Mouse (Mus musculus) hindbrain, embryonic 13.5 days (tissue): Measurements from ENCODE around the gene Sh3pxd2a. TPM values are rescaled to one million over a fixed set of nuclear protein-coding genes. Genes with fewer than 3 reads are reported as not detected.

ENCODE experiments used
- ATAC-seq: fragments of 200-750 bp; cut with Nextera tagmentation; 2 replicates; pipeline ENCODE4 v1.8.0; 2017; ENCODE audit warnings: moderate TSS enrichment; ENCODE audit not compliant: low FRiP score
- H3K27ac ChIP-seq: fragments of 300-500 bp; sonication (generic); 2 replicates; pipeline ENCODE4 v1.5.1; 2015; ENCODE audit warnings: inconsistent platforms, mild to moderate bottlenecking, moderate library complexity
- H3K27me3 ChIP-seq: fragments of 300-500 bp; sonication (generic); 2 replicates; pipeline ENCODE4 v1.6.1; 2015; ENCODE audit warnings: mild to moderate bottlenecking, inconsistent platforms
- H3K36me3 ChIP-seq: fragments of 300-500 bp; sonication (generic); 2 replicates; pipeline ENCODE4 v1.6.1; 2015; ENCODE audit warnings: mild to moderate bottlenecking, inconsistent platforms
- H3K4me1 ChIP-seq: fragments of 300-500 bp; sonication (generic); replicated peaks from 2 replicates; pipeline ENCODE4 v1.6.1; 2015; ENCODE audit warnings: inconsistent platforms
- H3K4me2 ChIP-seq: fragments of 300-500 bp; sonication (generic); 2 replicates; pipeline ENCODE4 v1.6.1; 2015; ENCODE audit warnings: inconsistent platforms, mild to moderate bottlenecking, moderate library complexity
- H3K4me3 ChIP-seq: fragments of 300-500 bp; sonication (generic); 2 replicates; pipeline ENCODE4 v1.5.1; 2015; ENCODE audit warnings: mild to moderate bottlenecking, inconsistent platforms
- H3K9ac ChIP-seq: fragments of 300-500 bp; sonication (generic); 2 replicates; pipeline ENCODE4 v1.6.1; 2015; ENCODE audit warnings: mild to moderate bottlenecking, inconsistent platforms
- H3K9me3 ChIP-seq: fragments of 300-500 bp; sonication (generic); 2 replicates; pipeline ENCODE4 v1.6.1; 2016; ENCODE audit warnings: inconsistent platforms
- WGBS: fragments of 180-500 bp; shearing (Covaris S2); methylation state at CpG from one replicate; pipeline ENCODE4 v1.1.7; 2015; 5-methylcytosine and 5-hydroxymethylcytosine counted together
- polyA plus RNA-seq: library from polyadenylated mRNA; unstranded; fragments of >200 nt; fragmentation: Nextera tagmentation; extraction: Ambion mirVana; gene quantifications from 2 replicates; pipeline ENCODE4 v1.2.1, GENCODE M21; 2015

Sh3pxd2a gene
- polyA plus RNA-seq, 1 experiment from 2014 or later = 2.1 TPM

GRCm38 (mm10) chr19:47230682-47231081 is 233.5 kb downstream of the Sh3pxd2a start:
- H3K9ac ChIP-seq = no peak overlapping the region
- WGBS = 88% methylated on average over 8 of the region's 8 CpGs
- no peaks in the 10 kb centered on the region for H3K36me3 ChIP-seq
- H3K4me3 ChIP-seq = no peak overlapping the region
- no peak overlapping the region for H3K4me2 ChIP-seq
- ATAC-seq = no peak
- 0 out of 2 replicates have a peak, but pooled peaks cover 13% of the 10 kb centered on the region for H3K27me3 ChIP-seq
- no peak overlapping the region for H3K27ac ChIP-seq
- H3K9me3 ChIP-seq = no peaks in the 10 kb centered on the region
- H3K4me1 ChIP-seq = peaks cover 18% of the 10 kb centered on the region

- Histone ChIP-seq H3K4me3 (no peak overlapping the region), H3K27me3 (0 out of 2 replicates have a peak, but pooled peaks cover 13% of the 10 kb centered on the region), H3K27ac (no peak overlapping the region), H3K4me2 (no peak overlapping the region), H3K9me3 (no peaks in the 10 kb centered on the region), H3K4me1 (peaks cover 18% of the 10 kb centered on the region), H3K36me3 (no peaks in the 10 kb centered on the region), H3K9ac (no peak overlapping the region)
- no peak for ATAC-seq
- 95% methylated on average over 7 of the region's 7 CpGs for WGBS
Measured at GRCm38 (mm10) chr19:47230082-47230481, 234.1 kb downstream of the Sh3pxd2a start.

- H3K36me3 ChIP-seq = no peaks in the 10 kb centered on the region
- H3K9me3 ChIP-seq = no peaks in the 10 kb centered on the region
- 0 out of 2 replicates have a peak overlapping the region, but pooled peaks have one; percentile 43 for H3K4me2 ChIP-seq
- H3K4me1 ChIP-seq = peaks cover 18% of the 10 kb centered on the region
- no peak overlapping the region for H3K9ac ChIP-seq
- WGBS = 80% methylated on average over 5 of the region's 5 CpGs
- ATAC-seq = no peak
- H3K27me3 ChIP-seq = 0 out of 2 replicates have a peak, but pooled peaks cover 13% of the 10 kb centered on the region
- no peak overlapping the region for H3K4me3 ChIP-seq
- no peak overlapping the region for H3K27ac ChIP-seq
Measured at GRCm38 (mm10) chr19:47229461-47229860, 234.7 kb downstream of the Sh3pxd2a start.

GRCm38 (mm10) chr19:47228725-47229252 is 235.4 kb downstream of the Sh3pxd2a start:
- peaks cover 18% of the 10 kb centered on the region for H3K4me1 ChIP-seq
- H3K9ac ChIP-seq = peak overlapping the region; percentile 44
- peak; percentile 43; the same call in 1 of the 2 replicates for ATAC-seq
- no peaks in the 10 kb centered on the region for H3K9me3 ChIP-seq
- peak overlapping the region; percentile 10; the same call in 1 of the 2 replicates for H3K4me3 ChIP-seq
- 9% methylated on average over 17 of the region's 17 CpGs for WGBS
- H3K4me2 ChIP-seq = peak overlapping the region; percentile 43
- H3K27ac ChIP-seq = peak overlapping the region; percentile 15; the same call in 1 of the 2 replicates
- no peaks in the 10 kb centered on the region for H3K36me3 ChIP-seq
- H3K27me3 ChIP-seq = 0 out of 2 replicates have a peak, but pooled peaks cover 13% of the 10 kb centered on the region

GRCm38 (mm10) chr19:47225791-47226190 is 238.4 kb downstream of the Sh3pxd2a start:
- WGBS = 85% methylated on average over 5 of the region's 5 CpGs
- 0 out of 2 replicates have a peak, but pooled peaks cover 9% of the 10 kb centered on the region for H3K27me3 ChIP-seq
- H3K27ac ChIP-seq = no peak overlapping the region
- no peak overlapping the region for H3K4me2 ChIP-seq
- no peak for ATAC-seq
- peaks cover 38% of the 10 kb centered on the region for H3K4me1 ChIP-seq
- no peaks in the 10 kb centered on the region for H3K36me3 ChIP-seq
- H3K4me3 ChIP-seq = no peak overlapping the region
- H3K9me3 ChIP-seq = no peaks in the 10 kb centered on the region
- no peak overlapping the region for H3K9ac ChIP-seq

- H3K27me3 ChIP-seq = 0 out of 2 replicates have a peak, but pooled peaks cover 8% of the 10 kb centered on the region
- H3K9me3 ChIP-seq = no peaks in the 10 kb centered on the region
- H3K36me3 ChIP-seq = no peaks in the 10 kb centered on the region
- H3K4me2 ChIP-seq = no peak overlapping the region
- no peak overlapping the region for H3K9ac ChIP-seq
- peaks cover 35% of the 10 kb centered on the region for H3K4me1 ChIP-seq
- H3K27ac ChIP-seq = no peak overlapping the region
- WGBS = 81% methylated on average over 4 of the region's 4 CpGs
- no peak overlapping the region for H3K4me3 ChIP-seq
- ATAC-seq = no peak
Measured at GRCm38 (mm10) chr19:47224743-47225142, 239.5 kb downstream of the Sh3pxd2a start.

GRCm38 (mm10) chr19:47222841-47223557 is 241.2 kb downstream of the Sh3pxd2a start:
- H3K36me3 ChIP-seq = no peaks in the 10 kb centered on the region
- 0 out of 2 replicates have a peak, but pooled peaks cover 4% of the 10 kb centered on the region for H3K27me3 ChIP-seq
- no peak for ATAC-seq
- H3K27ac ChIP-seq = peak overlapping the region; percentile 55; the same call in 1 of the 2 replicates
- WGBS = 71% methylated on average over 15 of the region's 15 CpGs
- no peak overlapping the region for H3K9ac ChIP-seq
- no peak overlapping the region for H3K4me3 ChIP-seq
- H3K4me2 ChIP-seq = no peak overlapping the region
- no peaks in the 10 kb centered on the region for H3K9me3 ChIP-seq
- peaks cover 20% of the 10 kb centered on the region for H3K4me1 ChIP-seq

- Histone ChIP-seq H3K9ac (no peak overlapping the region), H3K4me2 (no peak overlapping the region), H3K9me3 (no peaks in the 10 kb centered on the region), H3K4me3 (no peak overlapping the region), H3K36me3 (no peaks in the 10 kb centered on the region), H3K27ac (peak overlapping the region; percentile 55), H3K4me1 (peaks cover 20% of the 10 kb centered on the region), H3K27me3 (0 out of 2 replicates have a peak, but pooled peaks cover 3% of the 10 kb centered on the region)
- ATAC-seq = 0 out of 2 replicates have a peak, but pooled peaks have one; percentile 21
- 87% methylated on average over 8 of the region's 8 CpGs for WGBS
Measured at GRCm38 (mm10) chr19:47222154-47222840, 241.9 kb downstream of the Sh3pxd2a start.

- H3K27me3 ChIP-seq = no peaks in the 10 kb centered on the region
- H3K4me3 ChIP-seq = no peak overlapping the region
- ATAC-seq = no peak
- H3K27ac ChIP-seq = peak overlapping the region; percentile 55
- peaks cover 20% of the 10 kb centered on the region for H3K4me1 ChIP-seq
- WGBS = 66% methylated on average over 7 of the region's 7 CpGs
- no peaks in the 10 kb centered on the region for H3K9me3 ChIP-seq
- H3K9ac ChIP-seq = no peak overlapping the region
- no peaks in the 10 kb centered on the region for H3K36me3 ChIP-seq
- H3K4me2 ChIP-seq = no peak overlapping the region
Measured at GRCm38 (mm10) chr19:47221500-47222153, 242.6 kb downstream of the Sh3pxd2a start.

GRCm38 (mm10) chr19:47221006-47221405 is 243.2 kb downstream of the Sh3pxd2a start:
- Histone ChIP-seq H3K27me3 (no peaks in the 10 kb centered on the region), H3K9me3 (no peaks in the 10 kb centered on the region), H3K4me3 (no peak overlapping the region), H3K9ac (0 out of 2 replicates have a peak overlapping the region, but pooled peaks have one; percentile 15), H3K36me3 (no peaks in the 10 kb centered on the region), H3K4me1 (peaks cover 22% of the 10 kb centered on the region), H3K27ac (no peak overlapping the region), H3K4me2 (no peak overlapping the region)
- no peak for ATAC-seq
- WGBS = 81% methylated on average over 4 of the region's 4 CpGs

GRCm38 (mm10) chr19:47220232-47220631 is 244.0 kb downstream of the Sh3pxd2a start:
- WGBS = 91% methylated on average over 2 of the region's 2 CpGs
- H3K9me3 ChIP-seq = no peaks in the 10 kb centered on the region
- no peak overlapping the region for H3K4me2 ChIP-seq
- H3K9ac ChIP-seq = no peak overlapping the region
- no peaks in the 10 kb centered on the region for H3K36me3 ChIP-seq
- no peak overlapping the region for H3K4me3 ChIP-seq
- no peak for ATAC-seq
- H3K27ac ChIP-seq = no peak overlapping the region
- no peaks in the 10 kb centered on the region for H3K27me3 ChIP-seq
- peaks cover 23% of the 10 kb centered on the region for H3K4me1 ChIP-seq

GRCm38 (mm10) chr19:47219622-47220021 is 244.6 kb downstream of the Sh3pxd2a start:
- no peak for ATAC-seq
- H3K27me3 ChIP-seq = no peaks in the 10 kb centered on the region
- H3K4me3 ChIP-seq = no peak overlapping the region
- no peaks in the 10 kb centered on the region for H3K9me3 ChIP-seq
- WGBS = 80% methylated on average over 4 of the region's 4 CpGs
- no peak overlapping the region for H3K27ac ChIP-seq
- H3K36me3 ChIP-seq = no peaks in the 10 kb centered on the region
- H3K4me1 ChIP-seq = peaks cover 23% of the 10 kb centered on the region
- no peak overlapping the region for H3K9ac ChIP-seq
- no peak overlapping the region for H3K4me2 ChIP-seq
